Mouse (Mus musculus): ENCODE measurements around the gene Heatr5a. TPM values are rescaled to one million over a fixed set of nuclear protein-coding genes. Genes with fewer than 3 reads are reported as not detected.

Heatr5a gene
- total RNA-seq, 2 experiments from 2014 or later: 6.9 to 7.2 TPM

DNA sequence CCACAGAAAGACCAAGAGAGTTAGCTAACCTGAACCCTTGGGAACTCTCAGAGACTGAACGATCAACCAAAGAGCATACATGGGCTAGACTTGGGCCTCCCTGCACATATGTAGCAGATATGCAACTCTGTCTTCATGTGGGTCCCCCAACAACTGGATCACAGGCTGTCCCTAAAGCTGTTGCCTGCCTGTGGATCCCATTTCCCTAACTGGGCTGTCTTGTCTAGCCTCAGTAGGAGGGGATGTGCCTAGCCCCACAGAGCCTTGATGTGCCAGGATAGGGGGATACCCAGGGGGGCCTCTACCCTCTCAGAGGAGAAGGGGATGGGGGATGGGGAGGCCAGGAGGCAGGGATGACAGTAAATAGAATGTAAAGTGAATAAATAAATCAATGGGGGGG, 12.5 kb upstream of the Heatr5a start:
- intact Hi-C loops (cut with DNase I): no loop called here
- DNase-seq (ENCODE audit: low spot score in 2 of 2): no peak

DNA sequence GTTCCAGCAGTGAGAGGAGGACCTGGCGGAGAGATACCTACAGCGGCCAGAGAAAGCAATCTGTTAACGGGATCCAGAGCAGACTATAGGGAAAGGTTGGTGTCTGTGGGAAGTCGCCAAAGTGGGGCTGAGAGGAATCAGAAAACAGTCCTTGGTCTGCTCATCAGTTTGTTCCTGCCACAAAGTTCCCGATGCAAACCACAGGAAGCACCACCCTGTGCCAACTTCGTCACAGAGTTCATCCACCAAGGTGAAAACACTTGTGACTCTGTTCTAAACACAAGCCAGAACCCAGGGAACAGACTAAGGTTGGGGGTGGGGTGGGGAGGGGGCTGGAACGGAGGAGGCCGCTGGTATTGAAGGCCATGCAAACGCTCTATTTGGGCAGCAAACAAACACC, 5.4 kb upstream of the Heatr5a start:
- intact Hi-C loops (cut with DNase I): no loop called here
- DNase-seq (ENCODE audit: low spot score in 2 of 2): no peak

DNA sequence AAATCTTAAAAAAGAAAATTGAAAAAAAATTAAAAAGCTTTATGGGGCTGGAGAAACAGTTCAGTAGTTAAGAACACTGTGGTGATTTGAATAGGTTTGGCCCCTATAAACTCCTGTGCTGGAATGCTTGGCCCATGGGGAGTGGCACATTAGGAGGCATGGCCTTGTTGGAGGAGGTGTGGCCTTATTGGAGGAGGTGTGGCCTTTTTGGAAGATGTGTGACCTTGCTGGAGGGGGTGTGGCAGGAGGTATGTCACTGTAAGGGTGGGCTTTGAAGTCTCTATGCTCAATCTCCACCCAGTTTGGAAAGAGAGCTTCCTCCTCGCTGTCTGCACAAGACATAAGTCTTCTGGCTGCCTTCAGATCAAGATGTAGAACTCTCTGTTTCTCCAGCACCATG, 3.3 kb upstream of the Heatr5a start:
- no peak for DNase-seq (ENCODE audit: low spot score in 2 of 2)
- intact Hi-C loops (cut with DNase I): no loop called here

DNA sequence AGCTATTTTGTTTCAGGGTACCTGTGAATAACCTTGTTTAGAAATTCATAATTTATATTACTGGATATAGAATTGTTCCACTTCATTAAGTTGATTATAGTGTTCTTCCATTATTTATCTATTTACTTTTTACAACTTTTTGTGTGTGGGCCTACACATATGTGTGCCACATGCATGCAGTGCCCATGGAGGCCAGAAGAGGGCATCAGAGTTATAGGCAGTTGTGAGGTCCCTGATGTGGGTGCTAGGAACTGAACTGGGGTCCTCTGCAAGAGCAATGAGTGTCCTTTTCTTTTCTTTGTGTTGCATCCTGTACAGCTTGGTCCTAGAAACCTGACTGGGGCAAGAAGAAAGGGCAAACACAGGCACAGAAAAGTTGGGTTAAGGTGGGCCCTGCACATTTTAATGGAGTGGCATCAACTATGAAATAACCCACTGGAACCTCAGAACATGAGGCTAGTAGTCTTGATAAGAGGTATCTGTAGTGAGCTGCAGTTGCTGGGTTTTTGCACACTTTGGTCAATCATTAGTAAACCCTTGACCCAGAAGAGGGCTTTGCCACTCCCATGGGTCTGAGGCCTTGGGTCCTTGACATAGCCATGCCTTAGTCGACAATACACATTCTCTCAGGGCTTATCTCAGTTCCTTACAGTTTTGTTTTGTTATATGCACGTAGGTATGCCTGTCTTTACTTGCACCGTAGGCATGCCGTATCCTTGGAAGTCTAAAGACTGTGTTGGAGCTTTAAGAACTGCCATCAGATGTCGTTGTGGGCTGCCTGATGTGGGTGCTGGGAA, 1.3 kb upstream of the Heatr5a start:
- no peak for DNase-seq (ENCODE audit: low spot score in 2 of 2)
- intact Hi-C loops (cut with DNase I): no loop called here

DNA sequence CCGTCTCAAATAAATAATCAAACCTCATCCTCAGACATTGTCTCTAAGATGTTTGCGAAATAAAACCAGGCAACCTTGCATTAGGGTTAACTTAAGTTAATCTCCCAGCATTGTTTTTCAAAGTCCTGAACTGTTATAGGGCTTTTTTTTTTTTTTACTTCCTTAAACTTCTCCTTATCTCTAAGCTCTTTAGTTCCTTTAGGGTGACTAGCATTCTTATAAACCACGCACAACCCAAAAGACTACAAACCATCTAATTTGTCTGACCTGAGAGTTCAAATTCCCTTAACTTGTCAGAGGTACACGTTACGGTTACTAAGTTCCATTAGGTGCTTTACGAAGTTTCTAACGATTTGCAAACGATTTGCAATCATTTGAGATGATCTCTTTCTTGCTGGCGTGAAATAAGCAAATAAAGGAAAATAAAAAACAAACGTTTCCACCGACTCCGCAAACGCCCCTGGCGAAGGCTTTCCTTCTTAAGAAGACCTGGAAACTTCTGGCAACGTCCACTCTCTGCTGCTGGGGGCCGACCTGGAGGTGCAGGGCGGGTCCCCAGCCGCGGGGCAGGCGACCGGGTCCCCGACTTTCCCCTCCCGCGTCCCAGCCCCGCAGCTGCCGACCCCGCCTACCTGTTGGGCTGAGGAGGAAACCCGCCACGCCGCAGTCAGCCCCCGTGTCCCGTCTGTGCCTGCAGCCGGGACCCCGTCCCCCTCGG, 610 bp downstream of the Heatr5a start:
- no peak for DNase-seq (ENCODE audit: low spot score in 2 of 2)
- intact Hi-C loops (cut with DNase I): no loop called here

DNA sequence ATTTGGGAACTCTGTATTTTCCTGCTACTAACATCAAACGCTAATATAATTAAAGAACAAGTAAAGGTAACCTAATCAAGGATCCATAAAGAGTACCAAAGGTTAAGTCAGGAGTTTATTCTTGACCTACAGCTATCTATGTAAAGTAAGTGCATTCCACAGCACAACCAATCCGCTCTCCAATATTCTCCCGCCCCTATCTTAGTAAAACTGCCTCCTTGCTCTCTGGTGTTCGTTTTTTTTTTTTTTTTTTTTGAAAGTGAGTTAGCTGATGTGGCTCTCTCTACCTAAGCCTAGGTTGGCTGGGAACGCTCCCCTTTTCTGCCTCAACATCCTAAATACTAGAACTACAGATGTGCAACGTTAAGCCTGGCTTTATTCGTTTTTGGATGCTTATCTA, 1.2 kb downstream of the Heatr5a start:
- no peak for DNase-seq (ENCODE audit: low spot score in 2 of 2)
- intact Hi-C loops (cut with DNase I): no loop called here

DNA sequence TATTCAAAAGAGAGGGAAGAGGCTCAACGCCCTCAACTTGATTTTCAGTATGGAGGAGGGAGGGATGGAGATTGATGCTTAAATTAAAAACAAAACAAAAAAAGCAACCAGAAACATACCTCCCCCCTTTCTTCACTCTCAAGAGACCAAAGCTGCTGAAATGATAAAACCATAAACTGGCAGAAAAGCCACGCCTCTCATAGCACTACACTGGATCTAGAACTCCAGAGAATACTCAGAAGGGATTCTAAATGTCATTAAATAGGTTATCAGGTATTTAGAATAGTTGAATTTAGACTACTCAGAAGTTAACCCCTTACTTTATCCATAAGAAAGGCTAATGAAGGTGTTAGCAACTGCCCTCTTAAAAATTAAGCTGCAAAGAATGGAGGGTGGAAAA, 2.0 kb downstream of the Heatr5a start:
- DNase-seq (ENCODE audit: low spot score in 2 of 2): no peak
- intact Hi-C loops (cut with DNase I): no loop called here

DNA sequence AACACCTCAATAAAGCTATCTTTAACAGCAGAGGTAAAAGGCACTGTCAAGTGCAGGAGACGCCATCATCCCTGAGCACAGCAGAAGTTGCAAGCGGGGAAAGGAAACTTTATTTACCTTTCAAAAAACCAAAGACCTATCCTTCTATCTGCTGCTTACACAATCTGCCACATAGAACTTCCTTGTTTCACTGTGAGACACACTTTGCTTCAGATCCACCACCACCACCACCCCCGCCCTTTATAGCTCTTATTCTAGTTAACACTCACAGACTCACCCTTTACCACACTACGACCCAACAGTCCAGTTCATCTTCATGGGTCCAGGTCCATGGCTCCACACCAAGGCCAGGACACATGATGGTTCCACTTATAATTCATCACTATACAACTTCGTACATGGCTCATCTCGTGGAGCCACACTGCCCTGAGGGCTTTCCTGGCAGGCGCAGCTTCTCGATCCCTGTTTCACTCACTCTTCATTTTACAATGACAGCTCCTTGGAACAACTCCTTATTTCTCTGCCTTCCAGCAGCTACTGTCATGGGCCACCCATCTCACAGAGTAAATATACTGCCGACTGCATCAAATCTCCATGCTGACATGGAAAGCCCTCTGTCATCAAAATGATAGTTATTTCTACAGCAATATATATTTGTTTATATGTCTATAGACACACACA, 3.1 kb downstream of the Heatr5a start:
- intact Hi-C loops (cut with DNase I): no loop called here

DNA sequence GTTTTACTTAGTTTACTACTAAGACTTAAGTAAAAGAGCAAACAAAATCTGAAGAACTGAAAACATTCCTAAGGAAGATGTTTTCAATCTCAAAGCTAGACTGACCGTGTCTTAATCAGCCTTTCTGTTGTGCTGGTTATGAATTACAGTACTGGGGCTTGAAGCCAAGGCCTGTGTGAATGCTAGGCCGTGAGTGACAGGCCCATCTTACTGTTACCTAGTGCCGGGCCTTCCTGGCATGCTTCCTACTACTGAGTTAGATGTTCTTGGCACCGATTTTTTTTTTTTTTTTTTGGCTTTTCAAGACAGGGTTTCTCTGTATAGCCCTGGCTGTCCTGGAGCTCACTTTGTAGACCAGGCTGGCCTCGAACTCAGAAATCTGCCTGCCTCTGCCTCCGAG, 13.5 kb downstream of the Heatr5a start:
- intact Hi-C loops (cut with DNase I): no loop called here
- no peak for DNase-seq (ENCODE audit: low spot score in 2 of 2)

More for the DNA sequence above, 3.1 kb downstream of the Heatr5a start:
- no peak for DNase-seq (ENCODE audit: low spot score in 2 of 2)

DNA sequence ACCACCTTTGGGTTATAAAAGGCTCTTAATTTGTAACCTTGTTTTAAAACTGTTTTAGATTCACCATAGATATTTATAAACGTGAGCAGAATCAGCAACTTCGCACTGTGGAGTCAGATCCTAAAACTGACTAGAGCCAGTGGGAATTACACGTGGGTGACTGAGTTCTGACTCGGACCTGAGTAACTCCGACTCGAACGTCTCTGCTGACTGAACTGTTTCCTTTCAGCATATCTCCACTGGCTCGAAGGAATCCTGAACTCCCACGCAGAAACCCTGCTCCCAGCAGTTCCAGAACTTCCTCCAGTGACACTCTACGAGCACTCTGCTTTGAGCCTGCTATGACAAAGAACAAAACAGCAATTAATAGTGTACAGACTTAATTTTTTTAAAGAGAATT, 18.8 kb downstream of the Heatr5a start:
- DNase-seq (ENCODE audit: low spot score in 2 of 2): no peak
- intact Hi-C loops (cut with DNase I): no loop called here

DNA sequence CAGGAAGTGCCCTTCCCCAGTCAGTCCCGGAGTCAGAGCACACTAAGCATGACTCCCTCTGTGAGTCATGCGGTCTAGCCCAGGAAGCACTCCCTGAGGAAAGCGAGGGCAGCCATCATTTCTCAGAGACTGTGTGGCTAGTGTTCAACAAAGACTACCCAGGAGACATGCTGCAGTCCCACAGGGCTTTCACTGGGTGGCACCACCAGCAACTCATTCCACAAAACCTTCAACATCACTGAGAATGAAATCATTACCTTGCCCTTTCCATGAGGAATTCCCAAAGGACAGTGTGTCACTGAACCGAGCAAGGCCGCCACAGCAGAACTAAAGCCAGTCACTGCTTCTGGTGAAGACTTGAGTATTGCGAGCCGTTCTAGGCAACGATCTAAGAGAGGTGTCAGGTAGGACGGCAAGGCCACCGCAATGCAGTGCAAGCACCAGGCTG, 23.6 kb downstream of the Heatr5a start:
- intact Hi-C loops (cut with DNase I): loop anchor here (10.0 kb wide), 1 partner anchor 47 kb away; no protein-coding TSS in a partner anchor
- peak; percentile 28 to 37 for DNase-seq (ENCODE audit: low spot score in 2 of 2)

DNA sequence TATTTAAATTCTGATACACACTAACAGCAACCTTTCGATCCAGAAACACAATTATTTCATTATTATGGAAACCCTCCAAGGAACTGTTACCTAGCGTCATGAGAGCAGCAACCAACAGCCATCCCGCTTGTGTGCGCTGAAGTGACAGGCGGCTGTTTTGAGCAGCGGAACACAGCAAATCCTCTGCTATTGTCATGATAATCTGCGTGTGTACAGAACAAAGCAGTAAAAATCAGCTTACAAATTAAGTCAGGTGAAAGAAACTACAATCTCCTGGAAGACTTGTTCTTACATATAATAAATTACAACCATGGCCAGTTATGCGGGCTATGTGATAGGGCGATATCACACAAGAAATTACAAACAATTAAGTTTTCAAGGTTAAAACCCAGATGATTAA, 25.8 kb downstream of the Heatr5a start:
- no peak for DNase-seq (ENCODE audit: low spot score in 2 of 2)
- intact Hi-C loops (cut with DNase I): loop anchor here (10.0 kb wide), 1 partner anchor 49 kb away; no protein-coding TSS in a partner anchor

DNA sequence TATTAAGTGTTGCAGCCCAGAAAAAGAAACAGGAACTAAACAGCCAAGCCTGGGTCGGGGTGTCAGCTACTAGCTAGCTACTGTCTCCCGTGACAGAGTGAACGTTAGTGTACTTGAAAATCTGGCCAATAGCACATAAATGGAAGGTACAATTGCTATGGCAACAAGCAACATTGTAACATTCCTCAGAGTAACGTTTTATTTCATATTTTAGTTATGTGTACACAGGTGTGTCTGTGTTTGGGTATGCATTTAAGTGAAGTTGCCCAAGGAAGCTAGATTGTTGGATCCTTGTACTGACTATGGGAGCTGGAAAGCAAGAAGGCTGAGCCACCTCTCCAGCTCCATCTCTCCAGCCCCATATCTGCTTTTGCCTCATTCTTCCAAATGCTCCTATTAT, 31.3 kb downstream of the Heatr5a start:
- intact Hi-C loops (cut with DNase I): loop anchor here (10.0 kb wide), 1 partner anchor 55 kb away; no protein-coding TSS in a partner anchor
- no peak for DNase-seq (ENCODE audit: low spot score in 2 of 2)

DNA sequence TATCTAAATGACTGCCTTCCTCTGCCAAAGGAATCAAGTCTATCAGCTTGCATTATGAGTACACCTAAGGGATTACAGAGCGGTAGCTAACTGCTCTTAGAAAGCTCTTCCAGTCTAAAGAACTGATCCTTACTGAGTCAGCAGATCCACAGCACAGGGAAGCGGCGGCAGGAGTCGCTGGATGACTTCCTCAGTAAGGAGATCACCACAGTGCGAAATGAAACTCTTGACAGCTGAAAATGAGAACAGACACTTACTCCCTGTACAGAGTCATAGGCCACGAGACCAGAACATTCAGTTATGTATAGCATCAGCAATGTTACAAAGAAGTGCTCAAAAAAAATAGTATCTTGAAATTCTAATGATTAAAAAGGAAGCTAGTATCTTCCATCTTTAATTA, 33.2 kb downstream of the Heatr5a start:
- no peak for DNase-seq (ENCODE audit: low spot score in 2 of 2)
- intact Hi-C loops (cut with DNase I): no loop called here

DNA sequence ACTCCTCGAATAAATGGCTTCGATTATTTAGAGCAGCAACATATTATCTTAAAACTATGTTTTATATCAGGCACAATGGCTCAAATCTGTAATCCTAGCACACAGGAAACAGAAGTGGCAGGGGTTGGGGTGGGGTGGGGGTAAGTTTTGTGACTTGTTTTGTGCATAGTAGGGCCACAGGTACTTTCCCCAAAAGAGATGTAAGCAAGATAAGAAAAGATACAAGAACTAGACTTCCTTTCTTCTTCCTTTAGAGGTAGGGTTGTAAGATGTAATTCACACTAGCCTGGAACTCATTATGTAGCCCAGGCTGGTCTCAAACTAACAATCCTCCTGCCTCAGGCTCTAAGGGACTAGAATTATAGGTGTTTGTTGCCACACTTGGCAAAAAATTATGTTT, 41.5 kb downstream of the Heatr5a start:
- intact Hi-C loops (cut with DNase I): no loop called here
- DNase-seq (ENCODE audit: low spot score in 2 of 2): no peak

DNA sequence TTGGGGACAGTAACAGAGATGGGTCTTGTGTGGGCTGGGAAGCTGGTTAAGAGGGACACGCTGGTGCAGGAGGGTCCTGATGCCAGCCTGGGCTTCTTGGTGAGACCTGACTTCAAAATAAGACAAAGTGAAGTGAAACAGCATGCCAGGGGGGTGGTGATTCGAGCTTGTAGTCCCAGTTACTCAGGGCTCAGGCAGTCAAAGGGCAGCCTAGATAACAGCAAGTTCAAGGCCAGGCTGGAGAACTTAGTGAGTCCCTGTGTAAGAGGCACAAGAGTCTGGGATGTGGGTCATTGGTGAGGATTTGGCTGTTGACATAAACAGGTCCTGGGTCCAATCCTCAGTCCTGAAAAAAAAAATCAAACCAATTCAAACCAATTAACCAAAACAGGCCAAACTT, 53.9 kb downstream of the Heatr5a start:
- intact Hi-C loops (cut with DNase I): no loop called here
- DNase-seq (ENCODE audit: low spot score in 2 of 2): no peak

DNA sequence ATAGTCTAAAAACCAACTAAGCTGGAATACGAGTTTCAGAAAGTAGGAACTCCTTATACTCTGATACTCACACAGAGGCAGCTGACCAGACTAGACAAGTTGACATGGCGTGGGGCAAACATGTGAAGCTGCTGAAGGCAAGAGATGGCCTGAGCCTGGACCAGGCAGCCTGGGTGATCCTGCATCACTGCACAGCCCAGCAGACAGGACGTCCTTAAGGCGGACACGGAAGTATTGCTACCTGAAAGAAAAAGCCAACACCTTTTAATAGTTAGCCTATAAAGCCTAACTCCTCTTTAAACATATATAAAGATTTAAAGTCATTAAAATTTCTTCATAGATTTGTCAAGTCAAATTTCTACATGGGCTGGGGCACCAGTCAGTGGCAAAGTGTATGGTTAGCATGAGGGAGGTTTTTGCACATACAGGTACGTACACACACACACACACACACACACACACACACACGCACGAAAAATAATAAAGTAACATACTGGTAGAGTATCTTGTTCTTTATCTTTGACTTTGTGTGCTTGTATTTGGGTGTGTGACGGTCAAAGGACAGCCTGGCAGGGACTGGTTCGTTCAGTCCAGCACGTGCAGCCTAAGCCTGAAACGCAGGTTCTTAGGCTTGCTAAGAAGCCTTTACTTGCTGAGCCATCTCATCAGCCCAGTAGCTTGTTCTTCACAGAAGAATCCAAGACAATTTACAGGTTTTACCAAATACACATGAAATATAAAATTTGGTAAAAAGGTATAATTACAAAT, 56.0 kb downstream of the Heatr5a start:
- intact Hi-C loops (cut with DNase I): no loop called here
- no peak for DNase-seq (ENCODE audit: low spot score in 2 of 2)

DNA sequence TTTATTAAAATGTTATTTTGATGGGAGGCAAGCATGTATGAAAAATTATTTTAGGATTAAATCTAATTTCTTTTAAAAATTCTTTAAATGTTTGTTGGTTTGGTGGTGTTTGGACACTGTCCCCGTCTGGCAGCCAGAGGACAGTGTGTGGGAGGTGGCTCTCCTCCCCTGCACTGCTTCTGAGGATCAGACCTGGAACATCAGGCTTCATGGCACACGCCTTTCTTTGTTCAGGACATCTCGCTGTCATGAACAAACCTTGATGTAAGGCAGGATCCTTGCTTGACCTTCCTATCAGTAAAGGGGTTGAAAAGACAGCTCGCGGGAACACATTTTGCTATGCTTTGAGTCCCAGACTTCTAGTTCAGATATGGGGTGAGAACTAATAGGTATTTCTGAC, 61.9 kb downstream of the Heatr5a start:
- intact Hi-C loops (cut with DNase I): no loop called here
- DNase-seq (ENCODE audit: low spot score in 2 of 2): no peak

DNA sequence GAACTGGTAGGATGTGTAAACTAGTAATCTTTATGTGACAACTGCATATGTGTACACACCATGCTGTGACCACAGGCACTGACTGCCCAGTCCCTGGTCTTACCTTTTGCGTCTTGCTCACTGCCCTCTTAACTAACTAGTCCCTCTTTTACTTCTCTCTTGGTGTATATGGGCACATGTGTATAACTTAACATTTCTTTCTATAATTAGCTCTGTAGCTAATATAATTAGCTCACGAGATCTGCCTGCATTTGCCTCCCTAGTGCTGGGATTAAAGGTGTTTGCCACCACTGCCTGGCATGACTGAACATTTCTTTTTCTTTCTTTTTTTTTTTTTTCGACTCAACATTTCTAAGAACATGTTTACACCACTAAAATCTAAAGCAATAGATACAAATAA, 63.6 kb downstream of the Heatr5a start:
- intact Hi-C loops (cut with DNase I): no loop called here

DNA sequence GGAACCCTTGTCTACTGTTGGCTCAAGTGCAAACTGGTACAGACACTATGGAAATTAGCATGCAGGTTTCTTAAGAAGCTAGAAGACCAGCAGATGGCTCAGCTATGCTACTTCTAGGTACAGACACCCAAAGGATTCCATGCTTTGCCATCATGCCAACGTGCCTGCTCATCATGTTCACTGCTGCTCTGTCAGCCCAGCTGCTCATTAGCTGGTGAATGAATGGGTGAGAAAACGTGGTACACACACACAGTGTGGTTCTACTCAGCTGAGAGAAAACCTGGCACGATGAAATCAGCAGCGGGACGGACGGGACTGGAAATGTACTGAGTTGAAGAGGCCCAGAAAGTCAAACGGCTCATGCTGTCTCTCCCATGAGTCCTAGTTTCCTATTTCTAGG, 70.6 kb downstream of the Heatr5a start:
- DNase-seq (ENCODE audit: low spot score in 2 of 2): peak; percentile 40 to 82
- intact Hi-C loops (cut with DNase I): no loop called here

More for the DNA sequence above, 63.6 kb downstream of the Heatr5a start:
- DNase-seq (ENCODE audit: low spot score in 2 of 2): no peak

Measured in left cerebral cortex, postnatal 14 days (tissue).